Mouse (Mus musculus) hindbrain, postnatal 0 days (tissue): ENCODE measurements around the gene Acap1. TPM values are rescaled to one million over a fixed set of nuclear protein-coding genes. Genes with fewer than 3 reads are reported as not detected.

ENCODE experiments used
- ATAC-seq: fragments of 200-750 bp; cut with Nextera tagmentation; 2 replicates; pipeline ENCODE4 v1.8.0; 2017; ENCODE audit warnings: mild to moderate bottlenecking, moderate TSS enrichment, moderate library complexity
- DNase-seq: peaks from one replicate; pipeline ENCODE4 v3.0.0-alpha.2; 2015; ENCODE audit warnings: low spot score
- H3K27ac ChIP-seq: fragments of 300-500 bp; sonication (generic); 2 replicates; pipeline ENCODE4 v1.5.1; 2014; ENCODE audit warnings: mild to moderate bottlenecking
- H3K27me3 ChIP-seq: fragments of 300-500 bp; sonication (generic); 2 replicates; pipeline ENCODE4 v1.6.1; 2014; ENCODE audit warnings: low read length, mixed read lengths; ENCODE audit not compliant: insufficient read depth
- H3K36me3 ChIP-seq: fragments of 300-500 bp; sonication (generic); 2 replicates; pipeline ENCODE4 v1.6.1; 2014; ENCODE audit warnings: low read length, mixed read lengths; ENCODE audit not compliant: insufficient read depth
- H3K4me1 ChIP-seq: fragments of 300-500 bp; sonication (generic); 2 replicates; pipeline ENCODE4 v1.6.1; 2014; ENCODE audit warnings: antibody characterized with exemption, low read length, mixed read lengths; ENCODE audit not compliant: insufficient read depth
- H3K4me2 ChIP-seq: fragments of 300-500 bp; sonication (generic); 2 replicates; pipeline ENCODE4 v1.6.1; 2014; ENCODE audit warnings: low read depth, mild to moderate bottlenecking, low read length, moderate library complexity, mixed read lengths
- H3K4me3 ChIP-seq: fragments of 300-500 bp; sonication (generic); 2 replicates; pipeline ENCODE4 v1.5.1; 2014; ENCODE audit warnings: low read length
- H3K9ac ChIP-seq: fragments of 300-500 bp; sonication (generic); replicated peaks from 2 replicates; pipeline ENCODE4 v1.6.1; 2014; ENCODE audit warnings: mild to moderate bottlenecking, low read length, moderate library complexity, mixed read lengths
- H3K9me3 ChIP-seq: fragments of 300-500 bp; sonication (generic); 2 replicates; pipeline ENCODE4 v1.6.1; 2016; ENCODE audit warnings: low read length, mixed read lengths
- CTCF ChIP-seq: IDR thresholded peaks from 2 replicates; pipeline ENCODE4 v1.5.1; 2016; ENCODE audit warnings: antibody characterized with exemption, control low read depth, low read depth
- WGBS: fragments of 180-500 bp; shearing (Covaris S2); extraction: QIAGEN DNeasy Blood & Tissue Kit; methylation state at CpG from one replicate; pipeline ENCODE4 v1.1.7; 2014; 5-methylcytosine and 5-hydroxymethylcytosine counted together
- polyA plus RNA-seq: library from polyadenylated mRNA; unstranded; fragments of >200 nt; fragmentation: Nextera tagmentation; extraction: Ambion mirVana; gene quantifications from 2 replicates; pipeline ENCODE4 v1.2.1, GENCODE M21; 2015
- total RNA-seq: library from RNA; depleted of rRNA; stranded (reverse); fragments of >200 nt; gene quantifications from 2 replicates; pipeline ENCODE4 v1.2.3, GENCODE M21; 2014

Acap1 gene
- total and polyA plus RNA-seq, 2 experiments from 2014 or later = 0.21 TPM; not detected in 1

GRCm38 (mm10) chr11:69881787-69882670 lies 13.3 kb downstream of the Acap1 start:
- peaks cover 4% of the 10 kb centered on the region; the same call in 1 of the 2 replicates for H3K4me1 ChIP-seq
- H3K36me3 ChIP-seq = no peaks in the 10 kb centered on the region
- H3K9me3 ChIP-seq = no peaks in the 10 kb centered on the region
- no peak for TF ChIP-seq CTCF
- H3K4me2 ChIP-seq = peak overlapping the region; percentile 54
- no peak for DNase-seq
- H3K27me3 ChIP-seq = no peaks in the 10 kb centered on the region
- WGBS = 58% methylated on average over 21 of the region's 21 CpGs
- peak overlapping the region; percentile 34; the same call in 1 of the 2 replicates for H3K4me3 ChIP-seq
- ATAC-seq = no peak
- H3K9ac ChIP-seq = 0 out of 2 replicates have a peak overlapping the region, but pooled peaks have one; percentile 37
- no peak overlapping the region for H3K27ac ChIP-seq

GRCm38 (mm10) chr11:69880853-69881603 lies 14.3 kb downstream of the Acap1 start, which contains the start of gene Kctd11:
Gene Kctd11 (minus strand): TSS chr11:69881406.
- Histone ChIP-seq H3K4me3 (peak within 1 kb of the TSS; percentile 34), H3K9me3 (no peaks in the 10 kb centered on the region), H3K4me2 (peak within 1 kb of the TSS; percentile 54), H3K36me3 (no peaks in the 10 kb centered on the region), H3K9ac (peak within 1 kb of the TSS; percentile 37; the same call in 1 of the 2 replicates), H3K27me3 (no peaks in the 10 kb centered on the region), H3K27ac (peak within 1 kb of the TSS; percentile 57), H3K4me1 (peaks cover 5% of the 10 kb centered on the region; the same call in 1 of the 2 replicates)
- 0 out of 2 replicates have a peak, but pooled peaks have one; percentile 13 for TF ChIP-seq CTCF
- under 1% methylated on average over 45 of the region's 46 CpGs for WGBS
- DNase-seq = peak; percentile 78
- ATAC-seq = peak; percentile 87

GRCm38 (mm10) chr11:69880506-69880852 lies 14.9 kb downstream of the Acap1 start:
- WGBS = under 1% methylated on average over 18 of the region's 18 CpGs

GRCm38 (mm10) chr11:69879711-69880110 lies 15.6 kb downstream of the Acap1 start:
- H3K9ac ChIP-seq = peak overlapping the region; percentile 37; the same call in 1 of the 2 replicates
- DNase-seq (no peak), ATAC-seq (no peak)
- no peaks in the 10 kb centered on the region for H3K9me3 ChIP-seq
- TF ChIP-seq CTCF = no peak
- H3K4me3 ChIP-seq = peak overlapping the region; percentile 34
- WGBS = 58% methylated on average over 15 of the region's 15 CpGs
- H3K27ac ChIP-seq = no peak overlapping the region
- peak overlapping the region; percentile 54 for H3K4me2 ChIP-seq
- peaks cover 5% of the 10 kb centered on the region; the same call in 1 of the 2 replicates for H3K4me1 ChIP-seq
- no peaks in the 10 kb centered on the region for H3K27me3 ChIP-seq
- H3K36me3 ChIP-seq = no peaks in the 10 kb centered on the region

More at GRCm38 (mm10) chr11:69880506-69880852, 14.9 kb downstream of the Acap1 start:
- Histone ChIP-seq H3K4me1 (peaks cover 5% of the 10 kb centered on the region; the same call in 1 of the 2 replicates), H3K9ac (peak overlapping the region; percentile 37; the same call in 1 of the 2 replicates), H3K27me3 (no peaks in the 10 kb centered on the region), H3K27ac (peak overlapping the region; percentile 57), H3K9me3 (no peaks in the 10 kb centered on the region), H3K36me3 (no peaks in the 10 kb centered on the region), H3K4me2 (peak overlapping the region; percentile 54), H3K4me3 (peak overlapping the region; percentile 34)
- peak; percentile 86 for TF ChIP-seq CTCF
- peak; percentile 52 for ATAC-seq
- DNase-seq = peak; percentile 83

GRCm38 (mm10) chr11:69878952-69879351 lies 16.4 kb downstream of the Acap1 start:
- no peak overlapping the region for H3K4me3 ChIP-seq
- no peaks in the 10 kb centered on the region for H3K27me3 ChIP-seq
- no peak overlapping the region for H3K27ac ChIP-seq
- no peak for DNase-seq
- no peak for ATAC-seq
- H3K36me3 ChIP-seq = no peaks in the 10 kb centered on the region
- H3K9me3 ChIP-seq = no peaks in the 10 kb centered on the region
- WGBS = 89% methylated on average over 6 of the region's 6 CpGs
- H3K4me2 ChIP-seq = no peak overlapping the region
- TF ChIP-seq CTCF = no peak
- H3K4me1 ChIP-seq = peaks cover 5% of the 10 kb centered on the region; the same call in 1 of the 2 replicates
- no peak overlapping the region for H3K9ac ChIP-seq

- 59% methylated on average over 3 of the region's 3 CpGs for WGBS
- DNase-seq = peak; percentile 18
- H3K9ac ChIP-seq = no peak overlapping the region
These were observed 16.9 kb downstream of the Acap1 start for GRCm38 (mm10) chr11:69878399-69878798.

More at GRCm38 (mm10) chr11:69878399-69878798, 16.9 kb downstream of the Acap1 start:
- Histone ChIP-seq H3K9me3 (no peaks in the 10 kb centered on the region), H3K36me3 (no peaks in the 10 kb centered on the region), H3K4me3 (no peak overlapping the region), H3K27ac (no peak overlapping the region), H3K4me1 (peaks cover 5% of the 10 kb centered on the region; the same call in 1 of the 2 replicates), H3K4me2 (no peak overlapping the region), H3K27me3 (no peaks in the 10 kb centered on the region)
- TF ChIP-seq CTCF = no peak
- ATAC-seq = no peak
